Comparison of ENCODE assay signal across 12 mouse cellular contexts in the genomic region with DNA sequence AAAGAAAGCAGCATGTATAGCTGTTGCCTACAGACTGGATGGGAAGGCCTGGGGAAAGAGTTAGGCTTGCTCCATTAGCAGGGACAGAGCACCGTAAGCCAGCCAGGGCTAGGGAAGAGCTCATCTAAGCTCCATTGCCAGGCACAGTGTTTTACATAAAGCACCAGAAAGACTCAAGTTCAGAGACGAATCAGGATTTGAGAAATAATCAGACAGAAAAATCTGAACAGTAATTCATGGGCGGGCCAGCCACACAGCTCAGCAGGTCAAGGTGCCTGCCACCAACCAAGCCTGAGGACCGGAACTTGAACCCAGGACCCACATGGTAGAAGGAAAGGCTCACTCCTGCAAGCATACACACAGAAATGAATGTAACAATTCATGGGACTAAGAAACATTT. TPM values are rescaled to one million over a fixed set of nuclear protein-coding genes. Genes with fewer than 3 reads are reported as not detected.
DNase-seq lines count a peak whose midpoint lies in the region; ATAC-seq lines count a peak whose summit lies in the region.
"Had no signal": no experiment of that assay in that cellular context is flagged by ENCODE, and none has a peak within 500 bp of the region (broad histone marks: within the 10 kb centered on the region; RNA-seq: fewer than 3 reads in every experiment).

No protein-coding gene starts in this region.

- H3K4me3 ChIP-seq in heart, embryonic 15.5 days: peak overlapping the region; percentile 78; the same call in 1 of the 2 replicates
- H3K4me3 ChIP-seq in embryonic facial prominence, embryonic 14.5 days (ENCODE audit: low read depth, low read length): no peak overlapping the region
- H3K4me3 ChIP-seq in hindbrain, embryonic 14.5 days (replicated peaks; ENCODE audit: low read length): no peak overlapping the region
- no peak overlapping the region for H3K4me3 ChIP-seq in midbrain, embryonic 16.5 days (ENCODE audit: low read depth, low read length)

- peak overlapping the region; percentile 20; the same call in 1 of the 2 replicates for H3K27ac ChIP-seq in heart, embryonic 15.5 days
- no peak overlapping the region for H3K27ac ChIP-seq in embryonic facial prominence, embryonic 14.5 days (replicated peaks; ENCODE audit: low read depth, low read length)
- H3K27ac ChIP-seq in hindbrain, embryonic 14.5 days: no peak overlapping the region
- no peak overlapping the region for H3K27ac ChIP-seq in midbrain, embryonic 16.5 days (ENCODE audit: low read length)

- H3K4me2 ChIP-seq in heart, embryonic 15.5 days: peak overlapping the region; percentile 71
- peak overlapping the region; percentile 65 for H3K4me2 ChIP-seq in embryonic facial prominence, embryonic 14.5 days (ENCODE audit: low read depth, low read length)
- H3K4me2 ChIP-seq in hindbrain, embryonic 14.5 days (replicated peaks): peak overlapping the region; percentile 74
- peak overlapping the region; percentile 86 for H3K4me2 ChIP-seq in midbrain, embryonic 16.5 days (ENCODE audit: low read length)

- 46% methylated on average over 4 of the region's 4 CpGs for WGBS in heart, embryonic 15.5 days
- WGBS in embryonic facial prominence, embryonic 14.5 days: 52% methylated on average over 4 of the region's 4 CpGs
- 52% methylated on average over 4 of the region's 4 CpGs for WGBS in hindbrain, embryonic 14.5 days
- WGBS in midbrain, embryonic 16.5 days: 51% methylated on average over 4 of the region's 4 CpGs

- ATAC-seq in heart, embryonic 15.5 days (replicated peaks; ENCODE audit: insufficient number of reproducible peaks, insufficient read depth, low FRiP score, low read depth): no peak
- ATAC-seq in embryonic facial prominence, embryonic 14.5 days (ENCODE audit: low read depth): no peak
- ATAC-seq in hindbrain, embryonic 14.5 days (ENCODE audit: low FRiP score): no peak
- no peak for ATAC-seq in midbrain, embryonic 16.5 days
- ATAC-seq in megakaryocyte progenitor cell, adult 5-6 weeks (replicated peaks; ENCODE audit: poor library complexity): no peak
- ATAC-seq: activated CD4-positive, CD25-positive, alpha-beta regulatory T cell, adult 4 months had no signal

- DNase-seq in heart, postnatal 25 days (ENCODE audit: low spot score): no peak
- DNase-seq in embryonic facial prominence, embryonic 14.5 days (ENCODE audit: low spot score): no peak
- no peak for DNase-seq in hindbrain, embryonic 14.5 days (ENCODE audit: low spot score)
- no peak for DNase-seq in B cell, adult 2 months
- DNase-seq in gastrocnemius, postnatal 4 days (ENCODE audit: low spot score in 2 of 2): no peak
- DNase-seq: gastrocnemius, postnatal 10 days had no signal

- intact Hi-C loops in heart, postnatal 25 days (cut with DNase I): loop anchor here (10.0 kb wide), 1 partner anchor 185 kb away; a partner anchor contains a TSS

- H3K4me1 ChIP-seq in heart, embryonic 15.5 days (replicated peaks): peaks cover 59% of the 10 kb centered on the region
- peaks cover 46% of the 10 kb centered on the region for H3K4me1 ChIP-seq in embryonic facial prominence, embryonic 14.5 days (ENCODE audit: control insufficient read depth, insufficient read depth, low read length)
- H3K4me1 ChIP-seq in hindbrain, embryonic 14.5 days (replicated peaks; ENCODE audit: control insufficient read depth, insufficient read depth, low read length): peaks cover 33% of the 10 kb centered on the region
- H3K4me1 ChIP-seq in midbrain, embryonic 16.5 days (ENCODE audit: control insufficient read depth, insufficient read depth, low read length): peaks cover 32% of the 10 kb centered on the region

- no peaks in the 10 kb centered on the region for H3K36me3 ChIP-seq in heart, embryonic 15.5 days
- no peaks in the 10 kb centered on the region for H3K36me3 ChIP-seq in embryonic facial prominence, embryonic 14.5 days (ENCODE audit: control insufficient read depth, insufficient read depth, low read length)
- H3K36me3 ChIP-seq in hindbrain, embryonic 14.5 days (replicated peaks; ENCODE audit: control insufficient read depth, insufficient read depth): no peaks in the 10 kb centered on the region
- no peaks in the 10 kb centered on the region for H3K36me3 ChIP-seq in midbrain, embryonic 16.5 days (ENCODE audit: control insufficient read depth, insufficient read depth, low read length)

- H3K9ac ChIP-seq in heart, embryonic 15.5 days: 0 out of 2 replicates have a peak overlapping the region, but pooled peaks have one; percentile 32
- H3K9ac ChIP-seq in embryonic facial prominence, embryonic 14.5 days (ENCODE audit: low read depth, low read length): no peak overlapping the region
- H3K9ac ChIP-seq in hindbrain, embryonic 14.5 days: peak overlapping the region; percentile 21; the same call in 1 of the 2 replicates
- peak overlapping the region; percentile 11; the same call in 1 of the 2 replicates for H3K9ac ChIP-seq in midbrain, embryonic 16.5 days (ENCODE audit: low read depth, low read length)

- no peaks in the 10 kb centered on the region for H3K9me3 ChIP-seq in heart, embryonic 15.5 days (replicated peaks)
- no peaks in the 10 kb centered on the region for H3K9me3 ChIP-seq in embryonic facial prominence, embryonic 14.5 days (ENCODE audit: control insufficient read depth, low read length)
- H3K9me3 ChIP-seq in hindbrain, embryonic 14.5 days (ENCODE audit: control insufficient read depth, low read length): no peaks in the 10 kb centered on the region
- no peaks in the 10 kb centered on the region for H3K9me3 ChIP-seq in midbrain, embryonic 16.5 days (replicated peaks; ENCODE audit: control insufficient read depth, low read length, poor library complexity, severe bottlenecking)

- no peaks in the 10 kb centered on the region for H3K27me3 ChIP-seq in heart, embryonic 15.5 days
- no peaks in the 10 kb centered on the region for H3K27me3 ChIP-seq in embryonic facial prominence, embryonic 14.5 days (replicated peaks; ENCODE audit: control insufficient read depth, insufficient read depth, low read length)
- no peaks in the 10 kb centered on the region for H3K27me3 ChIP-seq in hindbrain, embryonic 14.5 days (ENCODE audit: control insufficient read depth, insufficient read depth, low read length)
- H3K27me3 ChIP-seq in midbrain, embryonic 16.5 days (ENCODE audit: control insufficient read depth, insufficient read depth, low read depth, low read length): no peaks in the 10 kb centered on the region

RNA-seq across cellular contexts. Expression of a gene that starts 3.5 kb away (rescaled TPM):
- polyA plus RNA-seq in heart, embryonic 15.5 days (2015; fragmentation: Nextera tagmentation; extraction: Ambion mirVana): 35.5 and 36.2 TPM in 2 replicates
- 10 to 100 TPM; 71.8 to 77.5 TPM for total RNA-seq in heart, postnatal 25 days (2021)
- 65.0 and 68.7 TPM in 2 replicates for polyA plus RNA-seq in embryonic facial prominence, embryonic 14.5 days (2014; fragmentation: Nextera tagmentation; extraction: Ambion mirVana)
- 25.7 and 26.3 TPM in 2 replicates for polyA plus RNA-seq in hindbrain, embryonic 14.5 days (2014; fragmentation: Nextera tagmentation; extraction: Ambion mirVana)
- polyA plus RNA-seq in midbrain, embryonic 16.5 days (2015; fragmentation: Nextera tagmentation; extraction: Ambion mirVana): 15.2 and 15.4 TPM in 2 replicates
- 0.39 and 0.68 TPM in 2 replicates for total RNA-seq in megakaryocyte progenitor cell, adult 5-6 weeks (2015)
- total RNA-seq in megakaryocyte progenitor cell, adult 5-6 weeks (2017): 0.25 and 0.41 TPM in 2 replicates
- total RNA-seq in gastrocnemius, postnatal 4 days (2021): 100 to 1,000 TPM in 1 of 2 experiments, 10 to 100 TPM in 1; 99.6 to 112 TPM

RNA-seq across cellular contexts. Expression of a gene that starts 22.9 kb away (rescaled TPM):
- polyA plus RNA-seq in heart, embryonic 15.5 days (2015; fragmentation: Nextera tagmentation; extraction: Ambion mirVana): not detected in 2 replicates
- total RNA-seq in heart, postnatal 25 days (2021): not detected
- polyA plus RNA-seq in embryonic facial prominence, embryonic 14.5 days (2014; fragmentation: Nextera tagmentation; extraction: Ambion mirVana): not detected in 2 replicates
- not detected in 2 replicates for polyA plus RNA-seq in hindbrain, embryonic 14.5 days (2014; fragmentation: Nextera tagmentation; extraction: Ambion mirVana)
- polyA plus RNA-seq in midbrain, embryonic 16.5 days (2015; fragmentation: Nextera tagmentation; extraction: Ambion mirVana): not detected in 2 replicates
- not detected in 2 replicates for total RNA-seq in megakaryocyte progenitor cell, adult 5-6 weeks (2015)
- not detected in 2 replicates for total RNA-seq in megakaryocyte progenitor cell, adult 5-6 weeks (2017)
- not detected for total RNA-seq in gastrocnemius, postnatal 4 days (2021)
- total RNA-seq: gastrocnemius, postnatal 10 days; layer of hippocampus, postnatal 14 days had no signal
- polyA plus RNA-seq: activated CD4-positive, CD25-positive, alpha-beta regulatory T cell, adult 4 months; thymus, postnatal 0 days had no signal
